Mouse (Mus musculus) ES-Bruce4 (cell line): ENCODE data around the gene Klra17.

Source experiments
- CTCF ChIP-seq: IDR thresholded peaks from one replicate; pipeline ENCODE4 v1.8.1; 2011; ENCODE audit warnings: low read depth, low read length
- POLR2A ChIP-seq: IDR thresholded peaks from one replicate; pipeline ENCODE4 v1.8.1; 2011; ENCODE audit warnings: low read length; ENCODE audit not compliant: insufficient read depth

- TF ChIP-seq POLR2A (no peak), CTCF (no peak)
Measured at GRCm38 (mm10) chr6:129882525-129882924, 6.1 kb upstream of the Klra17 start.
